Mouse (Mus musculus) bone marrow, adult 2 months (tissue): Measurements from ENCODE around the gene Cul1. TPM values are rescaled to one million over a fixed set of nuclear protein-coding genes. Genes with fewer than 3 reads are reported as not detected.
"Not testable (repeated sequence)": the region's sequence is repeated elsewhere in the genome, so short reads cannot be mapped to it uniquely, and the experiment has no call there.

ENCODE experiments used
- H3K27ac ChIP-seq: fragments of 200-500 bp; 2 replicates; pipeline ENCODE4 v1.5.1; 2012; ENCODE audit warnings: low read depth, mild to moderate bottlenecking, control low read depth, inconsistent platforms, low read length; ENCODE audit not compliant: control insufficient read depth, poor library complexity, insufficient read depth
- H3K4me1 ChIP-seq: fragments of 200-500 bp; 2 replicates; pipeline ENCODE4 v1.6.1; 2011; ENCODE audit warnings: low read length; ENCODE audit not compliant: control insufficient read depth, insufficient read depth
- H3K4me3 ChIP-seq: fragments of 200-500 bp; replicated peaks from 2 replicates; pipeline ENCODE3; 2011; ENCODE audit warnings: mild to moderate bottlenecking, low read depth, low read length, control low read depth; ENCODE audit not compliant: control insufficient read depth
- CTCF ChIP-seq: fragments of 200-500 bp; IDR thresholded peaks from 2 replicates; pipeline ENCODE4 v1.5.1; 2011; ENCODE audit warnings: low read length, control low read depth; ENCODE audit not compliant: control insufficient read depth, insufficient read depth
- POLR2A ChIP-seq: fragments of 200-500 bp; IDR thresholded peaks from 2 replicates; pipeline ENCODE4 v1.6.1; 2011; ENCODE audit warnings: low read depth, mild to moderate bottlenecking, control low read depth, low read length, borderline replicate concordance; ENCODE audit not compliant: control insufficient read depth
- WGBS: fragments of 180-500 bp; shearing (Covaris S2); methylation state at CpG from one replicate; pipeline ENCODE4 v1.1.7; 2018; 5-methylcytosine and 5-hydroxymethylcytosine counted together
- polyA plus RNA-seq: library from polyadenylated mRNA; stranded (reverse); fragments of >200 nt; gene quantifications from 2 replicates; pipeline ENCODE4 v1.2.4, GENCODE M21; 2011; ENCODE audit warnings: low replicate concordance; ENCODE audit not compliant: missing spikeins, insufficient read depth, insufficient read length

Gene Cul1
- polyA plus RNA-seq, result 194 and 222 TPM in 2 replicates

DNA sequence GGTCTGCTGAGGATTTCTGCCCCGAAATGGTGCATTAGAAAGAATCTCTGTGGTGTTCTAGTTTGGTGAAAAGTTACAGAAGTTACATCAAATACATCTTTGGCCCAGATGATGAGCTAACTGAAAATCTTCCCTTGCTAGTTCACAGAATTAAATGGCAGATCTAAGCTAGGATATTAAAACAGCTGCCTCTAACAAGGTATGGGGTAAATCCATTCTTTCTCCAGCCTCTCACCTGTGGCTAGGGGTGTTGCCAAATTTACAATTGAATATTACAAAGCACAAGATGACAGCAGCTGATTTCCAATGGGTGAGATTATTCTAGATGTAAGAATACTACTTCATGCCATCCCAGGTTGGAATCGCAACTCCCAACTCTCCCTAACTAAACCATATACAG is at the start of gene Cul1:
Gene Cul1 (plus strand): TSS at position 301 of the 400 bp plus-strand sequence.
- no peak for TF ChIP-seq POLR2A
- TF ChIP-seq CTCF, result no peak
- Histone ChIP-seq H3K27ac (peak within 1 kb of the TSS; percentile 99), H3K4me1 (no peaks in the 10 kb centered on the region; the same call in 1 of the 2 replicates), H3K4me3 (peak within 1 kb of the TSS; percentile 72)
- WGBS, result 34% methylated on average over 2 of the region's 2 CpGs

DNA sequence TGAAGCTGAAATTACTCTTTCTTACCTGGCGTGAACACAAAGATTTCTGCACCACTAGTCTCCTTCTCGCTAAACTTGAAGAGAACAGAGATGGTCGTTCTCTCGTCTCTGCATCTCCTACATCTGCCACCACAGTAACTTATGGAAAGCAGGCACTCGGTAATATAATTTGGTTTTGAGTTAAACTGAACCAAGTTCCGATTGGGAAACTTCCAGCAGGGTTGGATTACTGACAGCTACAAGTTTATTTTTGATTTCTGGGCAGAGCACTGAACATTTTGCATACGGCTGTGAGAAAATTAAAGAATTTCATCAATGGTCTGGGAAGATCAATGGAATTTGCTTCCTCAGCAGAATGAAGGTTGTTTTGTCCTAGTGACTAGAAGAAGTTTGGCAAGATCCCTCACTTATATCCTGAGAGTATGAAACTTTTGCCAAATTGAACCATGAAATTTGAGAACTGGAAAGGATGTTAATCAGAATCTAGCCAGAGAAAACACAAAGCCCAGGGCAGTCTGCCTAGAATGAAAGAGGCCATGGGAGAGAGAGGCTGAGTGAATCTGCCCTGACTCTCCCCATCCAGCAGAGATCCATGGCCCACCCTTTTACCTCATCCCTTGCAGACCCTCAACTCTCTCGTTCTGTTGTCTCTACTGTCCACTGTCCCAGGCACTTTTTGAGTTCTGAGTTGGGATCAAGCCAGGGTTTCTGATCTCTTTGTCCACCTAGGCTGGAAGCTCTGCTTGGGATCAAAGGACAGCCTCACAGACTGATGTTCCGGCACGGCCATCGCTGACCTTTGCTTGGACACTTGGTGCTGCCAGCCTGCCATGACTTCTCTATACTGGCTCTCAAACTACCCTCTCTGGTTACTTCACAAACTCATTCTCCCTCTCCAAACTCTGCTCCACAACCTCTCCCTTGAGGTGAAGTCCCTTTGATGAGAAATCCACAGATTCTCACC is 48.5 kb upstream of the Cul1 start:
- WGBS, result 84% methylated on average over 11 of the region's 11 CpGs
- Histone ChIP-seq H3K4me1 (no peaks in the 10 kb centered on the region), H3K4me3 (no peak overlapping the region), H3K27ac (no peak overlapping the region)
- TF ChIP-seq POLR2A (no peak), CTCF (no peak)

DNA sequence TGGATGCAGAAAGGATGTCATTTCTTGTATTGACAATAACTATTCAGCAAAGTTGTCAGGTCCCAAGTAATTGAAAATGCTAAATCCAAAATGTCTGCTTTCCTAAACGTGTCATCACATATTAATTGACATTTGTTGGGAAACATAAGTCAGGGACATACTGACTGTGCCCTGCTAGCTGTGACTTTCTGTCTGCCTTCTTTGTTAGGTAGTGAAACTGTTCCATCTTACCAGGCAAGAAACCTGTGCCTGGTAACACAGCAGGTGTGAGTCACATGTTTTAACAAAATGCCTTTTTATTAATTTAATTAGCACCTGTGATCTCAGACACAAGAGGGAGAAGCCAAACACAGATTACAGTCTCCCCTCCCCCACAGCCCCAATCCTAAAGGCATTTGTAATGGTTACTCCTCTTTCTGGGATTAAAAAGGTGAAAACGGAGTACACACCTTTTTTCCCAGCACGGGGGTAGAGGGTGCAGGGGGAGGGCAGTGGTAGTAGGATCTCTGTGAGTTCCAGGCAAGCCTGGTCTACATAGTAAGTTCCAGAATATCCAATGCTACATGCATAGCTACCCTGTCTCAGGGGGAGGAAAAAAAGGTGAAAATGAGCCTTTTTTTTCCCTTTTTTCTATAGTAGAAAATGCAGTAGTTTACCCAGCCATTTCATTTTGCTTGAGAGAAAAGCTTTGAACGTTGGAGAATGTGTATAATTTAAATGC is 40.2 kb upstream of the Cul1 start:
- Histone ChIP-seq H3K4me1 (no peaks in the 10 kb centered on the region), H3K27ac (no peak overlapping the region), H3K4me3 (no peak overlapping the region)
- TF ChIP-seq CTCF (no peak), POLR2A (no peak)
- 50% methylated on average over 4 of the region's 4 CpGs for WGBS

DNA sequence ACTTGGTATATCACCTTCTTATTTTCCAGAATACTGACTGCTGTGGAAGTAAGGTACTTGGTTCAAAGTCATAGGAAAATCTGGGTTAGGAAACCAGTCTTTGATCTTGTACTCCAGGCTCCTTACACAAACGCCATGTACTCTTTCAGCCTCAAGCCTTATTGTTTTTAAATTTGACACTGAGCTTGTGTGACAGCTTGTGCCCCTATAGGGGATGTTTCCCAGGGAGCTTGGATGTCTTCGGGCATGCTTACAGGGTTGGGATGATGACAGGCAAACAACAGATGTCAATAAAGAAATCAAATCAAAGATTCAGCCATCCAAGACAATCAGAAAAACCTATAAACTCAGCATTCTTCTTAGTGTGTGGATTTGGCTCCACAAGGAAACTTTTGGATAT is 39.5 kb upstream of the Cul1 start:
- no peak overlapping the region for H3K4me3 ChIP-seq
- no peaks in the 10 kb centered on the region for H3K4me1 ChIP-seq
- 75% methylated on average over 2 of the region's 2 CpGs for WGBS

DNA sequence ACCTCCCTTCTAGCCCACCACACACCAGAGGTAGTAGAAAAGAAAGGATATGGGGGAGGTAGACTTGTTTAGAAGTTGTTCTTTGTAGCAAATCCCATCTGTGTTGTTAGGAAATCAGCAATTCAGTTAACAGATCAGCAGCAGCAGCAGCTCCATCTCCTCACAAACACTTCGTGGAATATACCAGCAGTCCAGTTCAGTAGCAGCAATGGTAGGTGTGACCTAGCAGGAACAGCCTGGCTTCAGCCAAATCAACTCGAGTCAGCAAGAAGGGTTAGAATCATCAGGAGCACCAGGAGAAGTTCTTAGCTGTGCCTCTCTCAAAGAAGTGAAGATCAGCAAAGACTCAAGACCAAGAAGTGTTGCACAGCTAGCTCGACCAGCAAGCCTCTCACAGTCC is 34.5 kb upstream of the Cul1 start:
- H3K27ac ChIP-seq, result no peak overlapping the region

More for the DNA sequence above, 39.5 kb upstream of the Cul1 start:
- no peak overlapping the region for H3K27ac ChIP-seq
- TF ChIP-seq CTCF (no peak), POLR2A (no peak)

DNA sequence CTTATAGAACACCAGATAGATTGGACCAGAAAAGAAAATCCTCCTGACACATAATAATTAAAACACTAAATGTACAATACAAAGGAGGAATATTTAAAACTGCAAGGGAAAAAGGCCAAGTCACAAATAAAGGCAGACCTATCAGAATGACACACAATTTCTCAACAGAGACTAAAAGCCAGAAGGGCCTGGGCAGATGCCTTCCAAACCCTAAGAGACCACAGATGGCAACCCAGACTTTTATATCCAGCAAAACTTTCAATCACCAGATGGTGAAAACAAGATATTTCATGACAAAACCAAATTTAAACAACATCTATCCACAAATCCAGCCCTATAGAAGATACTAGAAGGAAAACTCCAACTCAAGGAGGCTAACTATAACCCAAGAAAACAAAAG is 33.0 kb upstream of the Cul1 start:
- Histone ChIP-seq H3K4me1 (no peaks in the 10 kb centered on the region), H3K27ac (no peak overlapping the region), H3K4me3 (no peak overlapping the region)
- no peak for TF ChIP-seq CTCF
- TF ChIP-seq POLR2A, result no peak

More for the DNA sequence above, 34.5 kb upstream of the Cul1 start:
- TF ChIP-seq CTCF, result no peak
- no peak for TF ChIP-seq POLR2A
- H3K4me1 ChIP-seq, result no peaks in the 10 kb centered on the region
- 67% methylated on average over 3 of the region's 3 CpGs for WGBS
- no peak overlapping the region for H3K4me3 ChIP-seq

DNA sequence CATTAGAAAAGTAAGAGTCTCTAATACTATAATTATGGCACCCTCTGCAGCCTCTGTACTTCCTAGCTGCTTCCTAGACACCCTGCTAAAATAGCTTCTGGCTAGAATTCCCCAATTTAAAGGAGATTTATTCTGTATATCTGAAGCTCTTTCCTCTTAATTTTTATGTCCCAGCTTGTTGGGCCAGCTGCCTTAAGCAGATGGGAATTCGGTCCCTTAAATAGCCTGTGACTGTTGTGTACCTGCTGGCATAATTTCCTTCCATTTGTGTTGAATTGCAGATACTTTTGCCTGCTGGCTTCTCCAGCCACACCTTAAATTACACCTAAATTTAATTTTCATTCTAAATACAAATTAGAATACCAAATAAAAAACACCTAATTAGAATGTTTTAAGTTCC is 32.0 kb upstream of the Cul1 start:
- Histone ChIP-seq H3K4me3 (no peak overlapping the region), H3K27ac (no peak overlapping the region), H3K4me1 (no peaks in the 10 kb centered on the region)
- TF ChIP-seq POLR2A (no peak), CTCF (no peak)
- WGBS, result 83% methylated on average over 1 of the region's 1 CpGs

DNA sequence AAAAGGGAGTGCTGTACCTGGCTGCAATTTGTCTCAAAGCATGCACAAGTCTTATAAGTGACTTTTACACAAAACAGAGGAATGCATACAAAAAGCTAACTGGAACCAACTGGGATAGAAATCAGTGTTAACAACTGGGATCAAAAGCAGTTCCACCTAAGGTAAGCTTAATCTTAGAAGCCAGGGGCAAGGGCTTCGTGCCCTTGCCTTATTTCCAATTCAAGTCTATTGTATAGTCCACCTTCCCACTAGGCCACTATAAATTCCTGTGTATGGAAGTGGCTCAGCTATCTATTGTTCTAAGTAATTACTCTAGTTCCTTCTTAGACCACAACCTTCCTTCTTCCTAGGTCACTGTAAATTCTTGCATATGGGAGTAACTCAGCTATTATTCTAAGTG is 27.1 kb upstream of the Cul1 start:
- TF ChIP-seq POLR2A (no peak), CTCF (no peak)
- no peak overlapping the region for H3K27ac ChIP-seq
- WGBS, result 55% methylated on average over 1 of the region's 1 CpGs
- H3K4me1 ChIP-seq, result no peaks in the 10 kb centered on the region
- H3K4me3 ChIP-seq, result no peak overlapping the region

DNA sequence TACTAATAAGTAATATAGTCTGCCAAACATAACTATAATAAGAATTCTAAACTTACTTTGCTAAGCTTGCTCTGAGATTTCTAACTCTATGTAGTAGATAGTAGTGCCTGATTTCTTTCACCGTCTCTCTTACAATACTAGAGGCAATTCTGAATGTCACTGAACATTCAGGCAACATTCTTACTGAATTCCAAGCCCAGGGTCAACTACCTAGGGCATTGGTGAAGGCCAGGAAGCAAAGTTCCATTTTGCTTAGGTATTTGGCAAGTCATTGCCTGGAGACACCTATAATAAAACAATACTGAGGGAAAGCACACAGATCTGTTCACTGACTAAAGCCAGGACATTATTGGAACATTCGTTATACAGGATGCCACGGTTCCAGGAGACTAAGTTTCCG is 26.6 kb upstream of the Cul1 start:
- H3K4me1 ChIP-seq, H3K4me3 ChIP-seq, H3K27ac ChIP-seq: not testable (repeated sequence)
- WGBS, result 89% methylated on average over 4 of the region's 4 CpGs

DNA sequence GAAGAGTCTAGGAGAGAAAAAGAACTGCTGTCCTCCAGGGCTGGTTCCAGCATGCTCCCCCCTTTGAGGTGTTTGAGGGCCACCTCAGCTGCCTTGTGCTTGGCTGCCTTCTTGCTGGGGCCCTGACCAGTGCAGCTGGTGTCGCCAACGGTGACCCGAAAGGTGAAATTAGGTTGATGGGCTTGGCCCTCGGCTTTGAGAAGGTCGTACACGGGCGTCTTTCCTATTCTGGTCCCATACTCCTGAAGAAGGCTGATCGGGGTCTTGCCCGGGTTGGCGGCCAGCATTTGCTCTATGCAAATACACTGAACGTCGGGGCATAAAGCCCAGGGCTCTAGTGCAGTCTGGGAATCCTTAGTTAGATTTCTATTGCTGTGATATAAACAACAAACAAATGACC is 20.4 kb upstream of the Cul1 start:
- 92% methylated on average over 12 of the region's 12 CpGs for WGBS
- H3K4me1 ChIP-seq, H3K4me3 ChIP-seq, H3K27ac ChIP-seq: not testable (repeated sequence)
